In the genomic region with DNA sequence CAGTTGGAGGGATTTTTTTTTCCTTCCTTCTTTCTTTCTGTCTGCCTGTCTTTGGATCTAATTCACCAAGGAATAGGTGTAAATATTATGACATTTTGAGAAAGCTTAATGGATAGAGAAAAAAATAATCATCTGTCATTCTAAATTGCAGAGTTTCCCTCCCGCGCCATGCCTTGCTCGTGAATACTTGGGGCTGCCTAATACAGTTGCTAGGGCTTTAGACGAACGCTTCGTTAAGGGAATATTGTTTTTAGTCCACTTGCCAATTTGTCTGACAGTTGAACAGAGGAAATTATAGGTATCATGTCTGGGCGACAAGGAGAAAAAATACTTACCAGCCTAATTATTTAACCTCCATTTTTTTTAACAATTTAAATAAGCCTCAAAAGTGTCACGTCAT, we compare ENCODE assay signal across 9 mouse cellular contexts. TPM values are rescaled to one million over a fixed set of nuclear protein-coding genes. Genes with fewer than 3 reads are reported as not detected.
A peak's percentile ranks its signal among the peaks of the same experiment; 100 is the strongest.
DNase-seq lines count a peak whose midpoint lies in the region; ATAC-seq lines count a peak whose summit lies in the region.
"Had no signal": no experiment of that assay in that cellular context is flagged by ENCODE, and none has a peak within 500 bp of the region (broad histone marks: within the 10 kb centered on the region; RNA-seq: fewer than 3 reads in every experiment).

No protein-coding gene starts in this region.

- peaks cover 48% of the 10 kb centered on the region for H3K27me3 ChIP-seq in heart, embryonic 16.5 days (ENCODE audit: control insufficient read depth, insufficient read depth, low read length)
- peaks cover 45% of the 10 kb centered on the region for H3K27me3 ChIP-seq in embryonic facial prominence, embryonic 12.5 days
- peaks cover 49% of the 10 kb centered on the region for H3K27me3 ChIP-seq in intestine, embryonic 14.5 days (replicated peaks; ENCODE audit: control insufficient read depth, insufficient read depth, low read length)
- peaks cover 6% of the 10 kb centered on the region for H3K27me3 ChIP-seq in midbrain, embryonic 16.5 days (ENCODE audit: control insufficient read depth, insufficient read depth, low read depth, low read length)

- no peaks in the 10 kb centered on the region for H3K9me3 ChIP-seq in heart, embryonic 16.5 days (replicated peaks; ENCODE audit: control insufficient read depth, low read length)
- H3K9me3 ChIP-seq in embryonic facial prominence, embryonic 12.5 days, result no peaks in the 10 kb centered on the region
- no peaks in the 10 kb centered on the region for H3K9me3 ChIP-seq in intestine, embryonic 14.5 days (ENCODE audit: control insufficient read depth, low read length)
- H3K9me3 ChIP-seq in midbrain, embryonic 16.5 days (replicated peaks; ENCODE audit: control insufficient read depth, low read length, poor library complexity, severe bottlenecking), result no peaks in the 10 kb centered on the region

- 4% methylated on average over 8 of the region's 8 CpGs for WGBS in heart, embryonic 16.5 days
- 1% methylated on average over 8 of the region's 8 CpGs for WGBS in embryonic facial prominence, embryonic 12.5 days
- 3% methylated on average over 8 of the region's 8 CpGs for WGBS in intestine, embryonic 14.5 days
- 1% methylated on average over 8 of the region's 8 CpGs for WGBS in midbrain, embryonic 16.5 days

- intact Hi-C loops in heart, postnatal 10 days (cut with DNase I), result no loop called here

- ATAC-seq in heart, embryonic 16.5 days (replicated peaks; ENCODE audit: extremely low read depth, insufficient read depth, low FRiP score), result no peak
- no peak for ATAC-seq in embryonic facial prominence, embryonic 12.5 days (ENCODE audit: insufficient number of reproducible peaks, insufficient read depth, low FRiP score, low TSS enrichment)
- no peak for ATAC-seq in intestine, embryonic 14.5 days (replicated peaks; ENCODE audit: low FRiP score, low TSS enrichment, low read depth)
- ATAC-seq in midbrain, embryonic 16.5 days, result no peak

- no peak for DNase-seq in heart, postnatal 10 days
- no peak for DNase-seq in intestine, embryonic 14.5 days (ENCODE audit: low spot score)
- no peak for DNase-seq in gastrocnemius, postnatal 25 days
- no peak for DNase-seq in urinary bladder, adult 2 months (ENCODE audit: low spot score)
- DNase-seq in lung, postnatal 10 days, result no peak
- DNase-seq: lung, adult 2 months had no signal

- H3K4me1 ChIP-seq in heart, embryonic 16.5 days (ENCODE audit: control insufficient read depth, insufficient read depth, low read length), result peaks cover 15% of the 10 kb centered on the region
- H3K4me1 ChIP-seq in embryonic facial prominence, embryonic 12.5 days, result peaks cover 21% of the 10 kb centered on the region
- H3K4me1 ChIP-seq in intestine, embryonic 14.5 days (replicated peaks; ENCODE audit: control insufficient read depth, insufficient read depth, low read length), result peaks cover 12% of the 10 kb centered on the region; the same call in 1 of the 2 replicates
- H3K4me1 ChIP-seq in midbrain, embryonic 16.5 days (ENCODE audit: control insufficient read depth, insufficient read depth, low read length), result peaks cover 14% of the 10 kb centered on the region

- peak overlapping the region; percentile 62 for H3K4me2 ChIP-seq in heart, embryonic 16.5 days (ENCODE audit: low read depth, low read length)
- H3K4me2 ChIP-seq in embryonic facial prominence, embryonic 12.5 days (replicated peaks), result peak overlapping the region; percentile 99
- H3K4me2 ChIP-seq in intestine, embryonic 14.5 days (ENCODE audit: low read length), result peak overlapping the region; percentile 85
- H3K4me2 ChIP-seq in midbrain, embryonic 16.5 days (ENCODE audit: low read length), result peak overlapping the region; percentile 100

- H3K36me3 ChIP-seq in heart, embryonic 16.5 days (ENCODE audit: control insufficient read depth, insufficient read depth), result no peaks in the 10 kb centered on the region
- H3K36me3 ChIP-seq in embryonic facial prominence, embryonic 12.5 days, result no peaks in the 10 kb centered on the region
- H3K36me3 ChIP-seq in intestine, embryonic 14.5 days (ENCODE audit: control insufficient read depth, insufficient read depth, low read length), result no peaks in the 10 kb centered on the region
- H3K36me3 ChIP-seq in midbrain, embryonic 16.5 days (ENCODE audit: control insufficient read depth, insufficient read depth, low read length), result no peaks in the 10 kb centered on the region

- no peak overlapping the region for H3K9ac ChIP-seq in heart, embryonic 16.5 days (ENCODE audit: low read length)
- peak overlapping the region; percentile 42; the same call in 1 of the 2 replicates for H3K9ac ChIP-seq in embryonic facial prominence, embryonic 12.5 days
- H3K9ac ChIP-seq in intestine, embryonic 14.5 days (ENCODE audit: low read length), result no peak overlapping the region
- peak overlapping the region; percentile 88 for H3K9ac ChIP-seq in midbrain, embryonic 16.5 days (ENCODE audit: low read depth, low read length)

- H3K4me3 ChIP-seq in heart, embryonic 16.5 days (ENCODE audit: low read length), result peak overlapping the region; percentile 46
- peak overlapping the region; percentile 53 for H3K4me3 ChIP-seq in embryonic facial prominence, embryonic 12.5 days
- peak overlapping the region; percentile 44 for H3K4me3 ChIP-seq in intestine, embryonic 14.5 days (ENCODE audit: low read depth, low read length)
- H3K4me3 ChIP-seq in midbrain, embryonic 16.5 days (ENCODE audit: low read depth, low read length), result peak overlapping the region; percentile 49

- no peak overlapping the region for H3K27ac ChIP-seq in heart, embryonic 16.5 days (ENCODE audit: low read length)
- H3K27ac ChIP-seq in embryonic facial prominence, embryonic 12.5 days, result no peak overlapping the region
- no peak overlapping the region for H3K27ac ChIP-seq in intestine, embryonic 14.5 days (ENCODE audit: low read depth)
- peak overlapping the region; percentile 92 for H3K27ac ChIP-seq in midbrain, embryonic 16.5 days (ENCODE audit: low read length)

RNA-seq across cellular contexts. Expression of gene Bdnf, which starts 4.0 kb away (rescaled TPM):
- 0.50 and 0.55 TPM in 2 replicates for polyA plus RNA-seq in heart, embryonic 16.5 days (2015; fragmentation: Nextera tagmentation; extraction: Ambion mirVana)
- total RNA-seq in heart, postnatal 10 days (2021), result 1 to 10 TPM in 1 of 2 experiments, under 1 TPM in 1; 0.62 to 1.4 TPM
- 5.3 and 5.4 TPM in 2 replicates for polyA plus RNA-seq in embryonic facial prominence, embryonic 12.5 days (2016; fragmentation: Nextera tagmentation; extraction: Ambion mirVana)
- polyA plus RNA-seq in intestine, embryonic 14.5 days (2014; fragmentation: Nextera tagmentation; extraction: Ambion mirVana), result 4.2 and 4.9 TPM in 2 replicates
- polyA plus RNA-seq in midbrain, embryonic 16.5 days (2015; fragmentation: Nextera tagmentation; extraction: Ambion mirVana), result 7.3 and 9.3 TPM in 2 replicates
- under 1 TPM; 0.64 to 0.86 TPM for total RNA-seq in gastrocnemius, postnatal 25 days (2021)
- polyA plus RNA-seq in urinary bladder, adult 2 months (2012; rRNA removed), result 3.3 and 7.1 TPM in 2 replicates

Comparison
In these comparisons a context has a peak if more than half of its experiments do, and no peak if none do; other contexts are left out.
1. H3K9ac ChIP-seq: peak in embryonic facial prominence, embryonic 12.5 days (single experiment) and midbrain, embryonic 16.5 days (single experiment); none in heart, embryonic 16.5 days (single experiment) and intestine, embryonic 14.5 days (single experiment).
2. Peak in every context shown above with its lines, with median percentiles within 50 percentile points of each other: H3K4me2 ChIP-seq and H3K4me3 ChIP-seq.